ENCODE assay signal across 8 mouse cellular contexts in the genomic region with DNA sequence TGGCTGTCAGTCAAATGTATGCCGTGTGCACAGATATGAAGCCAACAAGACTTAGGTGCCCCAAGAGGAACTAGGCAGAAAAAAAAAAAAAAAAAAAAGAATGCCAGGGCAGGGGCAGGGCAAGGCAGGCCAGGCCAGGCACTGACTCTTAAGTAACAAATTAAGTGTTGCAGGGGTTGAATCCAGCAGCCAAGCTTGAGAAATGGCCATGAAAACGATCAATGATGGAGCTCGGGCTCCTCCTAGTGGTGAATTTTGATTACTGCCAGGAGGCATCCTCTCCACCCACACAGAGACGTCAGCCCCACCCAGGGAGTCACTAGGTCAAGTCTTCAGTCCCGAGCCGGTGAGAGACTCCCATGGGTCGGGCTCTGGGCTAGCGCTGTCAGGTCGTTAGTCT. TPM values are rescaled to one million over a fixed set of nuclear protein-coding genes. Genes with fewer than 3 reads are reported as not detected.
DNase-seq lines count a peak whose midpoint lies in the region; ATAC-seq lines count a peak whose summit lies in the region.

No protein-coding gene starts in this region.

- peak overlapping the region; percentile 36 for H3K4me2 ChIP-seq in midbrain, embryonic 12.5 days (replicated peaks)

- no peaks in the 10 kb centered on the region for H3K9me3 ChIP-seq in midbrain, embryonic 12.5 days

- peak; percentile 87 to 97 for DNase-seq in adrenal gland, adult (ENCODE audit: inconsistent age in 2 of 2, low spot score in 1 of 2)
- peak; percentile 82 for DNase-seq in embryo, embryonic 10 days (ENCODE audit: low spot score)
- peak; percentile 80 for DNase-seq in gastrocnemius, postnatal 25 days
- DNase-seq in left cerebral cortex, adult 9 months (ENCODE audit: low spot score in 2 of 2): peak; percentile 36 to 89
- DNase-seq in skeletal muscle tissue, adult 2 months (ENCODE audit: low read depth, low spot score): peak; percentile 85

- no peaks in the 10 kb centered on the region for H3K36me3 ChIP-seq in midbrain, embryonic 12.5 days

- peak; percentile 71 for ATAC-seq in inflammation-experienced regulatory T-cells, adult 6 months
- peak; percentile 79 for ATAC-seq in midbrain, embryonic 12.5 days (ENCODE audit: low FRiP score, low read depth)
- ATAC-seq in erythroblast, adult 5-6 weeks (replicated peaks; ENCODE audit: low FRiP score, poor library complexity, severe bottlenecking): no peak

- peaks cover 6% of the 10 kb centered on the region; the same call in 1 of the 2 replicates for H3K27me3 ChIP-seq in midbrain, embryonic 12.5 days

- no peak overlapping the region for H3K4me3 ChIP-seq in midbrain, embryonic 12.5 days

- peaks cover 5% of the 10 kb centered on the region; the same call in 1 of the 2 replicates for H3K4me1 ChIP-seq in midbrain, embryonic 12.5 days

- H3K27ac ChIP-seq in midbrain, embryonic 12.5 days (replicated peaks): no peak overlapping the region

- 9% methylated on average over 9 of the region's 9 CpGs for WGBS in midbrain, embryonic 12.5 days

- H3K9ac ChIP-seq in midbrain, embryonic 12.5 days (replicated peaks): no peak overlapping the region

RNA-seq across cellular contexts. Expression of gene Gm26657, which starts 54.7 kb away (rescaled TPM):
- total RNA-seq in gastrocnemius, postnatal 25 days (2021): not detected
- polyA plus RNA-seq in inflammation-experienced regulatory T-cells, adult 6 months (2017; shearing (Covaris generic)): not detected
- polyA plus RNA-seq in midbrain, embryonic 12.5 days (2016; fragmentation: Nextera tagmentation; extraction: Ambion mirVana): not detected in 2 replicates
- total RNA-seq in erythroblast, adult 5-6 weeks (2015; ENCODE audit: low replicate concordance): not detected in 2 replicates
- total RNA-seq in erythroblast, adult 5-6 weeks (2017; ENCODE audit: low replicate concordance): not detected in 2 replicates

RNA-seq across cellular contexts. Expression of gene Actl7b, which starts 56.1 kb away (rescaled TPM):
- total RNA-seq in gastrocnemius, postnatal 25 days (2021): not detected
- not detected for polyA plus RNA-seq in inflammation-experienced regulatory T-cells, adult 6 months (2017; shearing (Covaris generic))
- polyA plus RNA-seq in midbrain, embryonic 12.5 days (2016; fragmentation: Nextera tagmentation; extraction: Ambion mirVana): not detected in 2 replicates
- not detected in 2 replicates for total RNA-seq in erythroblast, adult 5-6 weeks (2015; ENCODE audit: low replicate concordance)
- not detected in 2 replicates for total RNA-seq in erythroblast, adult 5-6 weeks (2017; ENCODE audit: low replicate concordance)

RNA-seq across cellular contexts. Expression of gene Actl7a, which starts 58.1 kb away (rescaled TPM):
- total RNA-seq in gastrocnemius, postnatal 25 days (2021): not detected
- not detected for polyA plus RNA-seq in inflammation-experienced regulatory T-cells, adult 6 months (2017; shearing (Covaris generic))
- polyA plus RNA-seq in midbrain, embryonic 12.5 days (2016; fragmentation: Nextera tagmentation; extraction: Ambion mirVana): not detected in 2 replicates
- total RNA-seq in erythroblast, adult 5-6 weeks (2015; ENCODE audit: low replicate concordance): not detected in 2 replicates
- total RNA-seq in erythroblast, adult 5-6 weeks (2017; ENCODE audit: low replicate concordance): not detected in 2 replicates
